Mouse (Mus musculus): ENCODE data around the gene Golga4. TPM values are rescaled to one million over a fixed set of nuclear protein-coding genes. Genes with fewer than 3 reads are reported as not detected.

Gene Golga4
- total RNA-seq, 2 experiments from 2014 or later: 257 to 283 TPM

DNA sequence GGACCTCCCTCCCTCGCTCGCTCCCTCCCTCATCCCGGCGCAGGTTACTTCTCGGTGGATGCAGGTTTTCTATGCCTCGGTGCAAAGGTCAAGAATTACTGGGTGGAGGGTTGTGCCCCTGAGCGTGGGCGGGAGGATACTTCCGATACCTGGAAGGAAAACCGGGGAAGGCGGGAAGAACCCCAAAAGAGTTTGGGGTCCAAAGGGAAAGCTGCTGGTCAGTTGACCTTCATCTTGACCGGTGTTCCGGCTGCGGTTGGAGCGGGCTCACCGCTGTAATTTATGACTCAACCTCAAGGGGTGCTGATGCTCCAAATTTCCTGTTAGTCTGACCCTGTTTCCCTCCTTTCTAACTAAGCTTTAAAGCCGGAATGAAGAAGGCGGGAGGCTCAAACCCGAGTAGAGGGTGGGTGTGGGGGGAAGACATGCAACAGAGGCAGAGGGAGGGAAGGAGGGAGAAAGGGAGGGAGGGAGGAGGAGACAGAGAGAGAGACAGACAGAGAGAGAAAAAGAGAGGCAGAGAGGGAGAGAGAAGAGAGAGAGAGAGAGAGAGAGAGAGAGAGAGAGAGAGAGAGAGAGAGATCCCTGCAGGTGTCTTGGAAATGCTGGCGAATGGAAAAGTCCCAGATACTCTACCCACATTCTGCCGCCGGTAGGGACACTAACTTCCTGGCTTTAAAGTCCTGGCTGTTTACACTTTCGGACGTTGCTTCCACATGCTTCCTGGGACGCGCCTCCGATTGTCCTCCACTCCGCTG lies 17.8 kb upstream of the Golga4 start:
- DNase-seq (ENCODE audit: low spot score): no peak
- intact Hi-C loops (cut with DNase I): loop anchor here (10.0 kb wide), 1 partner anchor 324 kb away; no protein-coding TSS in a partner anchor

- no peak for DNase-seq (ENCODE audit: low spot score)
- intact Hi-C loops (cut with DNase I): loop anchor here (1.0 to 10.0 kb wide), 3 partner anchors 324 to 435 kb away; no protein-coding TSS in a partner anchor
Measured at GRCm38 (mm10) chr9:118488896-118489578, 17.0 kb upstream of the Golga4 start.

DNA sequence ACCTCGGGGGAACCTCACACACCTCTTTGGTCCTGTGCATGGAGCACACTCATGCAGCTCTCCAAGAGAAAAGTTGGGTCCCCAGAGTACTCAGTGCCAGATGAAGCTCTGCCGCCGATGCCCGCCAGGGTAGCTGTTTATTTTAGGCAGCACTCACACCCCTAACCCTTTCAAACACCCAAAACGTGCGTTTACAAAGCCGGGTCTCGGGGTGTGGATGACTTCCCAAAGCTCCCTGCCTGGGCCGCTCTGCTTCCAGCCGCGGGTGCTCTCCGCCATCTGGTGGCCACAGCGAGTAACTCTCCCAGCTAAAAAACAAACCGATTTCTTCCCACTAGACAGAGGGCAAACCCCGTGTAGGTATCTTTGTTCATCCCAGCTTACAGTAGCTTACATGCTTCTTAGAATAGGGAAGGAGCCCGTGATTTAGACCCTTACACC lies 16.5 kb upstream of the Golga4 start:
- intact Hi-C loops (cut with DNase I): loop anchor here (1.0 to 10.0 kb wide), 3 partner anchors 325 to 435 kb away; no protein-coding TSS in a partner anchor
- DNase-seq (ENCODE audit: low spot score): peak; percentile 53

GRCm38 (mm10) chr9:118491195-118491594 lies 14.9 kb upstream of the Golga4 start:
- intact Hi-C loops (cut with DNase I): no loop called here

DNA sequence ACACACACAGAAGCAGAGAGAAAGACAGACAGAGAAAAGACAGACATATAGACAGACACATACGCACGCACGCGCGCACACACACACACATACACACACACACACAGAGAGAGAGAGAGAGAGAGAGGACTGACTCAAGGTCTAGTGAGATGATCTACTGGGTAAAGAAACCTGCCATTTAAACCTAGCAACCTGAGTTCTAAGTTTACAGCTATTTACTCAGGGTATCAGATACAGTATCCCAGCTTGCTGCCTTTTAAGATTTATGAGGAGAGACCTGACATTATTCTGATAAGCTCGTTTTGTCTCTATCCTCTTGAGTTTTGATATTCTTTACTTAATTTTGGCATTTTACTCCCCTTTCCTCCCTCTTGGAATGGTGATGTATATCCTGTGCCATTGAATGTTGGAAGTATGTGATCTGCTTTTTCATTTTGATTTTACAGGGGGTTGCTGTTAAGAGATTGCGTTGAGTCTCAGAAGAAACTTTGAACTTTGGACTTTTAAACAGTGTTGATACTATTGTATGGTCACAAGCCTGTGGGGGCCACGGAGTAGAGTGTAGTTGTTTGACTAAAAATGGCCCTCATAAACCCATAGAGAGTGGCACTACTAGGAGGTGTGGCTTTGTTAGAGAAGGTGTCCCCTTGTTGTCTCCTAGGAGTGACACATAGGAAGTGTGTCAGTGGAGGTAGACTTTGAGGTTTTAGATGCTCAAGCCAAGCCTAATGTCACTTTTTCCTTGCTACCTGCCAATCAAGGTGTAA lies 13.0 kb upstream of the Golga4 start:
- no peak for DNase-seq (ENCODE audit: low spot score)
- intact Hi-C loops (cut with DNase I): no loop called here

More at GRCm38 (mm10) chr9:118491195-118491594, 14.9 kb upstream of the Golga4 start:
- DNase-seq (ENCODE audit: low spot score): no peak

DNA sequence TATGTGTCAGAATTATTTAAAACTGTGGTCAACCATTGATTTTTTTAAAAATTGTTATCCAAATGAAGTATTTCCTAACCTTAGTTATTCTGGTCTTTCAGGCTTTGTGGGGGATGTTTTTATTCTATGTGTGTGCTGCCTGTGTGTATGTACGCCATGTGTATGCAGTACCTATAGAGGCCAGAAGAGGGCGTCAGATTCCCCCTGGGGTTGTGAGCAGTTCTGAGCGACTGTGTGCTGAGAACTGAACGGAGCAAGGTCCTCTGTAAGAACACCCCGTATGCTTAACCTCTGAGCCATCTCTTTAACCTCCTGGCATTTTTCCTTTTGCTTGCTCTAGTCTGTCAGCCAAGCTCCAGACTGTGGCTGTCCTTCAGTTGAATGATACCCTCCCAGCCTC lies 12.0 kb upstream of the Golga4 start:
- no peak for DNase-seq (ENCODE audit: low spot score)
- intact Hi-C loops (cut with DNase I): no loop called here

DNA sequence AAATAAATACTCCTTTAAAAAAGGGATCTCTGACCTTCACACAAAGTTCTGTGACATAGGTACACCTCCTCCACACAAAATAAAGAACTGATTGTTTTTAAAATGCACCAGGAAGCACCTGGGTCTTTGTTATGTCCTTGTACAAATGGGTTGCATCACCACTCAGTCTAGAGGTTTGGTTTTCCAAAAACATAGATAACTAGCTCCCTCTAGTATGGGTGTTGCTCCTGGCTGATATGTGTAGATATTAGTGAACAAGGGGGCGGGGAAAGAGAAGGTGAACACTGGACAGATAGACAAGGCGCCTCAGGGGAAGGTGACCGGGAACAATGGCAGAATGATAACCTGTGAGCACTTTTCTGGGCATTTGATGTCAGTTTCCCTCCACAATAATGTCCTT lies 10.1 kb upstream of the Golga4 start:
- DNase-seq (ENCODE audit: low spot score): no peak
- intact Hi-C loops (cut with DNase I): no loop called here

DNA sequence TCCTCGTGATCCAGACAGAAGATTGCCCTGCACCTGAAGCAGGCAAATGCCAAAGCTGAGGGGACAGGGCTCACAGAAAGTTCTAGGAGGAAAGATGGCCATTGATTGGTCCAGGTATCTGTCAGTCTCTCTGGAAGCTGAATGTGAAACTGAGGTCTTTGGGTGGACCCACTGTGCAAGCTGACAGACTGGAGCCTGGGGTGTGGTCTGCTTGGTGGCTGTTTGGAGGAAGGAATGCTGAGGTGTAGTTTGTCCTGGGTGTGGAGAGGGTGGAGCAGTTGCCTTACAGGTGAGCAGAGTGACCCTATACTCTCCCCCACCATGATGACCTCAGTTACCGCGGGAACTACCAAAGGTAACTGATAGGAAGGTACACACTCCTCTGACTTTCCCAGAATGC lies 9.1 kb upstream of the Golga4 start:
- intact Hi-C loops (cut with DNase I): no loop called here
- DNase-seq (ENCODE audit: low spot score): no peak

DNA sequence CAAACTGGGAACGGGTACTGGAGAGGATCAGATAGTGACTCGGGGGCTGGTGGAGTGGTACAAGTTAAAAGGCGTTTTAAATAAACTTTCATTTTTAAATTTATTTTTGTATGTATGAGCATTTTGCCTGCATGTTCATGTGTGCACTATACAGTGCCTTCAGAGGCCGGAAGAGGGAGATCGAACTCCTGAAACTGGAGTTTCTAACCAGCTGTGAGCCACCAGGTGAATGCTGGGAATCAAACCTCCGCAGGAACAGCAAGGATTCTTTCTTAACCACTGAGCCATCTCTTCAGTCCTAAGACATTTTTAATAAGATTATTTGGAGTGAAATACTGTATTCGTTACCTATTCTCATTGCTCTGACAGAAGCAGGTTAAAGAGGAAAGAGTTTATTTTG lies 8.0 kb upstream of the Golga4 start:
- DNase-seq (ENCODE audit: low spot score): no peak
- intact Hi-C loops (cut with DNase I): no loop called here

GRCm38 (mm10) chr9:118500963-118501362 lies 5.1 kb upstream of the Golga4 start:
- DNase-seq (ENCODE audit: low spot score): no peak
- intact Hi-C loops (cut with DNase I): no loop called here

DNA sequence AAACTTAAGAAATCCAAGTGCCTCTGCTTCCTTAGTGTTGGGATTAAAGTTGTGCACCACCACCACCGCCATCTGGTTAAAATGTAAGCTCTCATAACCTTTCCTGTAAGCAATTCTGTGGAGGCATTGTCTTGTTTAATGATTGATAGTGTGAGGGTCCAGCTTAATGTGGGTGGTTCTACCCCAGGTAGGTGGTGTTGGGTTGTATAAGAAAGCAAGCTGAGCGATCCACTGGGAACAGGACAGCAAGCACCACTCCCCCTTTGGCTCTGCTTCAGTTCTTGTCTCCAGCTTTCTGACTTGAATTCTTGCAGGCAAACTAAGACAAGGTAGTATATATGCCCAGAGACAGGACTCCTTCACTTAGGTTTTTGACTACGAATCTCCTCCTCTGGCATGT lies 1.4 kb upstream of the Golga4 start:
- DNase-seq (ENCODE audit: low spot score): no peak
- intact Hi-C loops (cut with DNase I): no loop called here

GRCm38 (mm10) chr9:118506404-118507231 lies 551 bp downstream of the Golga4 start:
- intact Hi-C loops (cut with DNase I): no loop called here
- peak; percentile 12 for DNase-seq (ENCODE audit: low spot score)

DNA sequence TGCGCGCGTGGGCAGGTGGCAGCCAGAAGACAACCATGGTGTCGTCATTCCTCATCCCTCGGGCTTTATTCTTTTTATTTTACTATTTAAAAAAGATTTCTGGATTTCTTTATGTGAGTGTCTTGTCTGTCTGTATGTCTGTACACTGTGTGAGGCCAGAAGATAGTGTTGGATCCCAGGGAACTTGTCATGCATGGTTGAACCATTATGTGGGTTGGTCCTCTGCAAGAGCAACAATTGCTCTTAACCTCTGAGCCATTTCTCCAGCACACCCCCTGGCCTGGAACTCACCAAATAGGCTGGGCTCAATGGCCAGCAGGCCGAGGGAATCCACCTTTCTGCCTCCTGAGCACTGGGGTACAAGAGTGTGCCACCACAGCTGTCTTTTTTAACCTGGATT lies 1.5 kb downstream of the Golga4 start:
- intact Hi-C loops (cut with DNase I): no loop called here
- no peak for DNase-seq (ENCODE audit: low spot score)

DNA sequence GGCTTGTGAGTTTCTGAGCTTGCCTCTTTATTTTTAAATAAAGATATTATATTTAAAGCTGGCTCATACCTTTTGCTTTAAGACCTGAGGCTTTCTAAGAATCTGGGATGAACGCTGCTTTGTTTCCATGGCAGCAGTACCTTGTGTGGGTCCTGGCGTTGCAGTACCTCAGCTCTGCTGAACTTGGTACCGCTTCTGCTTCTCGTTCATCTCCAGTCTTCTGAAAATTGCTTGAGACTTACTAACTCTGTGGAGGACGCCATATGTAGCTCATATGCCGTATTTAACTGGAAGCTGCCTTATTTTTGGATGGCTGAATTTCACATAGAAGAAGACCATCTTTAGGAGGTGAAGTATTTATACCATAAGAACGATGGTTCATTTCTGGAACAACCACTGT lies 2.5 kb downstream of the Golga4 start:
- intact Hi-C loops (cut with DNase I): no loop called here
- DNase-seq (ENCODE audit: low spot score): no peak

DNA sequence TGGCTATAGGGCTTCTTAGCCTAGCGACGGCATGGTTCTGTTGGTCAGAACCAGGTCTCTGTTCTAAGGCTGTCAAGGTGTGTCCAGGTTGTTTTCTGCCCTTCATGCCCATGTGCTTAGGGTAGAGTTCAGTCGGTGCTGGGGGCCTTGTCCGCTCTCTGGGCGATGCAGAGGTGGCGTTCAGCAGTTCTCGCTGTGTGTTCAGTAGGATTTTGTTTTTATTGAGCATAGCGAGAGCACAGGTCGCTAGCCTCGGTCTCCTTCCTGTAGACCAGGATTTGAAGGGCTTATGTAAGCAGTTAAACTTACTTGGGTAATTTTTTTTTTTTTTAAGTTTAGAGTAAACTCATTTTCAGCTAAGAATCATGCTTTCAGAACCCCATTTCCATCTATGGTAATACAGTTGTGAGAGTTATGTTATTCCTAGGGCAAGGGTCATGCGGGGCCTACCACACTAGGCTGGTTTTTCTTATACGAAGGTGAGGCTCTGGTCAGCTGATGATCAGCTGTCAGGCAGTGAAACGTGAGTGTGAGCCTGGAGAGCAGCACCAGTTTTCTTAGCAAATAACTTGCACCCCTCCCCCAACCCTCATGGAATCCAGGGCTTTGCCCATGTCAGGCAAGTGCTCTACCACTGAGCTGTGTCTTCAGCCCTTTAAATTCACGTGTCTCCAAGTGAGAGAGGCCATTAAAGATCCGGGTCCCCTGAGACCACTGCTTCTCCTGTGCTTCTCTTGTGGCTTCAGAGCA lies 5.0 kb downstream of the Golga4 start:
- intact Hi-C loops (cut with DNase I): no loop called here
- DNase-seq (ENCODE audit: low spot score): no peak

DNA sequence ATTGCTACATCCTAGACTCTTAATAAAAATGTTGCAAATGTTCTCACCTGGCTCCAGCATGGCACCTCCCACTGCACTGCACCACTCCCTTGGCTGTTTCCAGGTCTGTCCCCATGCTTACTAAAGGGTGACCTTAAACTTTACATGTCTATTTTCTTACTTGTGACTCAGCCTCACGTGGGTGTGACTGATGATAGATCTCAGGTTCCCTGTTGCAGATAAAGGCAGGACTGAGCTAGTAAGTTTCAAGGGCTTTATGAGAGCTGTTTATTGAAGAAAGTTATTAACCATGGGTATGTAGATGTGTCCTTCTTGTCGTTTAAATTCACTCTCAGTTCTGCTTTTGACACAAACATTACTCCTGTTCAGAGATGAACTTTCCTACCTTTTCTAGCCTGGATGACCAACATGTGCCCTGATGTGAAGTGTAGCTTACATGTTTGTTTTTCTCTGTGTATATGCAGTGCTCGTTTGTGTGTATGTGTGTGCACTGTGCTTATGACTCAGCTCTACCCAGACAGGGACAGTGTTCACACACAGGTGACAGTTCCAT lies 6.7 kb downstream of the Golga4 start:
- intact Hi-C loops (cut with DNase I): no loop called here
- no peak for DNase-seq (ENCODE audit: low spot score)

- intact Hi-C loops (cut with DNase I): no loop called here
Measured at GRCm38 (mm10) chr9:118515476-118515875, 9.4 kb downstream of the Golga4 start.

DNA sequence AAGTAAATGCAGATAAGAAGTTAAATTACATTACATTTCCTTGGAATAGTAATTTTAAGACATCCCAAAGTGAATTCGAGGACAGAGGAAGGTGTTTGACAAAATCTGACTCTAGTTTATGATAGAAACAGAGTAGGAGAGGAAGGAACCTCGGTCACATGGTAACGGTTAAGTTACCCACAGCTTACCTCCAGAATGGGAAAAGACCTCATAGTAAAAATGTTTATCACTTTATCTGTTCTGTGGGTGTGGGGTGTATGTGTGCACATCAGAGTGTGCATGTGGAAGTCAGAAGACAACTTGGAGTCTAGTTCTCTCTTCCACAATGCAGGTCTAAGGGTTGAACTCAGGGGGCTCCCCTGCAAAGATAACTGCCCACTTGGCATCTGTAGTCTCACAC lies 10.1 kb downstream of the Golga4 start:
- DNase-seq (ENCODE audit: low spot score): no peak
- intact Hi-C loops (cut with DNase I): no loop called here

More at GRCm38 (mm10) chr9:118515476-118515875, 9.4 kb downstream of the Golga4 start:
- no peak for DNase-seq (ENCODE audit: low spot score)

GRCm38 (mm10) chr9:118517619-118518018 lies 11.6 kb downstream of the Golga4 start:
- no peak for DNase-seq (ENCODE audit: low spot score)
- intact Hi-C loops (cut with DNase I): no loop called here
